Mouse (Mus musculus): ENCODE data around the gene Ms4a8a.

DNA sequence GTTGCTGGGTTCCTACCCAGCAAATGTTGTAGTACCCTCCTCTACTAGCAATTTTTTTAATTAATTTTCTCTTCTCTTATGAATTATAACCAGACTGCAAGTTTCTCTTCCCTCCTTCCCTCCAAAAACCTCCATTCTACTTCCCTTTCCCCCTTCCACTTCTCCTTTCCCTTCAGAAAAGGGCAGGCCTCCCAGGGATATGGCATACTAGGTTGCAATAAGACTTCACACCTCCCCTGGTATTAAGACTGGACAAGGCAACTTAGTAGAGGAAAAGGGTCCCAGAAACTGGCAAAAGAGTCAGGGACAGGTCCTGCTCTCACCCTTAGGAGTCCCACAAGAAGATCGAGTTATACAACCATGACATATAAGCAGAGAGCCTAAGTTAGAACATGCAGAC, 20.0 kb downstream of the Ms4a8a start:
- TF ChIP-seq CTCF (IDR thresholded peaks at IDR 0.05; ENCODE audit: borderline replicate concordance, extremely low read depth, insufficient read depth, insufficient read length) (no peak), POLR2A (IDR thresholded peaks at IDR 0.05; ENCODE audit: borderline replicate concordance, extremely low read depth, insufficient read depth, insufficient read length, poor library complexity, severe bottlenecking) (no peak)

Measured in brain, embryonic 14.5 days (tissue).